Mouse (Mus musculus): ENCODE measurements at regions not wholly inside any gene's neighbourhood (a gene's known extent, or its start where the extent isn't known, plus 50 kb on each side); places are given as distances from the start of the nearest gene placed in this dataset.
"Not testable (repeated sequence)": the region's sequence is repeated elsewhere in the genome, so short reads cannot be mapped to it uniquely, and the experiment has no call there.

- DNase-seq (ENCODE audit: low spot score in 2 of 2): peak; percentile 1 to 19
Observed at GRCm38 (mm10) chr4:31205332-31205970, 758.4 kb upstream of the Map3k7 start.

DNA sequence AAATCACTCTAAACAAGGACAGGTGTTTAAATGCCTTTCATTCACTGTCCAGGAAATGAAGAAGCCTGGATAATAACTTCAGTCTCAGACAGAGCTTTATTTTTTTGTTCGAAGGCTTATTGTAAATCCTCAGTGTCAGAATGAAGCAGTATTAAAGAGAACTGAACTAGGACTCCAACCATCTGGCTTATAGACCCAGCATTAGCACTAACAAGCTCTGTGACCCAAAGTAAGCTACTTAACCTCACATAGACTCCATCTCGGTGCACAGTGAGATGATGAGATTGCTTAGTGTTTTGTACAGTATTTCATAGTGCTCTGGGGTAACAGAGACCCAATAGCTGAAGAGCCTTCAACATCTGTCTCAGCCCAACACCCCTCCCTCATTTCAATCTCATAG lies 738.2 kb upstream of the Map3k7 start:
- no peak for DNase-seq (ENCODE audit: low spot score in 2 of 2)

DNA sequence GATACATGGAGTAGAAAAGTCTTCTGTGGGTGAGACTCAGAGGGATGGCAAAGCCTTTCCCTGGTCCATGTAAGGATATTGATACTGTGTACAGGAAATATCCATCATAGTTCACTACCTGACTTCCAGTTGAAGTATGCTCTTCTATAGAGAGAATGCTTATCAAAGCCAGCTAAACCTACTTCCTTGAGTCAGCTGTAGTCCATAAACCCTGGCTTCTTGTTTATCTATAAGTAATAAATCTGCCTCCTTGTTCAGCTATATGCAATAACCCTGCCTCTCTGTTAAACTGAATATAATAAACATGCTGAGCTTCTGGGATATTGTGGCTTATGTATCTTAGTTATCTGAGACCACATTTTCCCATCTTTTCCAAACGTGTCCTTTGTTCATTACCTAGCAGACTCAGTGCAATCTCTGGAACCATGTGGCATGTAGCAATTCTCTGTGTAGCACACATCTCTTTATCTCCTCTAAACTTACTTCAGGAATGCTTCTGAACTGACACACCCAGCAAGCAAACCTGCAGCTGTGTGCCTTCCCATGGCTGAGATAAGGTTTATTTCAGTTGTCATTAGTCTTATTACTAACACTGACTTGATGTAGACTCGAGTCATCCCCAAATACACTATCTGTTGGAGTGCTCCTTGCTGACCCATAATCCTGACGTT lies 694.9 kb upstream of the Map3k7 start:
- DNase-seq (ENCODE audit: low spot score in 2 of 2): no peak

- no peak for DNase-seq (ENCODE audit: low spot score in 2 of 2)
Observed at GRCm38 (mm10) chr4:31274131-31274530, 689.8 kb upstream of the Map3k7 start.

DNA sequence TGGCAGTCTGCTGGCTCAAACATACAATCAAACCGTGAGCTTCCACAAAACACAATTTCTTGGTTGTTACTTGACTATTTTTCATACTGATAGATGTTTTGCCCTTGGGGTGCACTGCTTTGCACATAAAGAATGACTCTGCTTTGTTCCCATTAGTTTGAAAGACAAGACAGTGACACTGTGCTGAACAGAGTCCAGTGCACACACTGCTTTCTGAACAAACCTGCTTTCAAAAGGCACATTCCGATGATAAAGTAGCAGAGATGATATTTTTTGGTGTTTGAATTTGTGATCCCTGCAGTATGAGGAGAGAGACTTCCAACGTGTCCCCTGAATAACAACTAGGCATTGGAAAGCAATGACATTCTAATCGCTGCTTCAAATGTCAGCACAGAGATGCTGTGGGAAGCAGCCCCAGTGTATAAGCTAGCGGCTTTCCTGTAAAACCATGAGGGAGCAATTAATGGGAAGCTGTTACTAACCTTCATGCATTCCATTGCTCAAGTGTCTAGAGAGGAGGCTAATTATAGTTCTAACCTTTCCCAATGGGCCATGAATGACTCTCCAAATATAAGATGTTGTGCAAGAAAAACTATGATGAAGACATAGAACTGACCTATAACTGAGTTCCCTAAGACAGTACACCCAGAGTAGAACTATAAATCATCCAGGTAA lies 673.5 kb upstream of the Map3k7 start:
- no peak for DNase-seq (ENCODE audit: low spot score in 2 of 2)

GRCm38 (mm10) chr4:31293752-31294151 lies 670.1 kb upstream of the Map3k7 start:
- DNase-seq (ENCODE audit: low spot score in 2 of 2): no peak

DNA sequence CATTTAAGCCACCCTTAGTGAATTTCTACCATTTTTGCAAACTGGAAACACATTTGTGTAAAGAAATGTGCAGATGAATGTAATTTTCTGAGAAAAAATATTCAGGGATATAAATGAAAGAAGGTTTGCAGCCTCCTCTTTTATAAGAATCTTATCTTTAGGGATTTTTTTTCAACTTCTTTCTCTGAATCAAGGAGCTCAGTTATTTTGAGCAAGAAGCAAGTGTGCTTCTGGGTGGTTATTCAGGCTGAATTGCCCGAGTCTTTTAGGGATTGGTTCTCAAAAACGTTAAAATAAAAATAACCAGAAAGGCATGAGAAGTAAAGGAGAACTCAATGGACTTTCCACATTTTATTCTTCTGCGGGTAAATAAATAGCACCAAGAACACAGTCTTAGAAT lies 666.0 kb upstream of the Map3k7 start:
- DNase-seq (ENCODE audit: low spot score in 2 of 2): no peak

- DNase-seq (ENCODE audit: low spot score in 2 of 2): no peak
Observed at GRCm38 (mm10) chr4:31319269-31319668, 644.6 kb upstream of the Map3k7 start.

DNA sequence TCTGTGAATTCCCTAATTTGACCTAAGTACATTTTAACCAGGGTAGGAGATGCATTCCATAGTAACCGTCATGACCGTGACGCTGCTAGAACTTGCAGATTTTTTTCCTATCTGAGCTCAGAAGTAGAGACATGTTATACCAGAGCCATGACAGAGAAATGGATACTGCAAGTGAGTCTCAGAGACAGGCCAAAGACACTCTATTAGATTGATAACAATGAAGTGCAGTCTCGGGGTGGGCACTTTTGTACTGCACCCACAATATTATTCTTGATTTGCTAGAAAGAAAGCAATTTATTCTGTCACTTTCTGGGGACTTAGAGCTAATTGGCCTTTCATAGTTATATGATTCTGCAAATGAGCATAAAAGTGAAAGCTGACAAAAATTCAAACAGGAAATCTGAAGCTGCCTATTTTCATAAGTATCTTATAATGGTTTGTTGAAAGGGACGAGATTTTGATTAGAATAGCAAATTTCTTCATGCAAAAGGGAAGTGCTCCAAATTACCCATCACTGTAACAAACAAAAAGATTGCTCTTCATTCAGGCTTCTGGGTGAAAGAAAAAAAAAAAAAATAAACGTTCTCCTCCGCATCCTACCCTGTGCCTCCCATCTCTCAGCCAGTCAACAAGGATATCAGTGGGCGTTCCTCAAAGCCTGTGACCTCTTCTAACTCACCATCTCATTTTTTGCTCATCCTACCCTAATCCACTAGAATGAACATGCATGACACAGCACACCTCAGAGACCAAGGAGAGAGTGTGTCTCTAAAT lies 643.0 kb upstream of the Map3k7 start:
- no peak for DNase-seq (ENCODE audit: low spot score in 2 of 2)

DNA sequence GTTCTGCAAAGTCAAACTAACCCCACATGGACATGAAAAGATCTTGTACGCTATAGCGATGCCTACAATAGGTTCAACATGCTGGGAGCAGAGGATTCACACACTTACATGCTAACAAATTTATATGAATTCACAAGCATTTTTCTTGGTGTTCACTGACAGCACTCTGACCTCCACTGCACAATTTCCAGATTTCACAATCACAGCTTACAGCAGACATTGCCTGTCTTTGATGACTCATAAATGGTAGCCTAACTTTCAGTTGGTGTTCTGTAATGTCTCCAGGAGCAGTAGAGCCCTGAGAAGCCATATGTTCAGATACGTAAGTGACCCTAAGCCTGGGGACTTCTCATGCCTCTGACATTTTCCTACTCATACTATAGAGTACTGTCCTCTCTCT lies 640.1 kb upstream of the Map3k7 start:
- no peak for DNase-seq (ENCODE audit: low spot score in 2 of 2)

DNA sequence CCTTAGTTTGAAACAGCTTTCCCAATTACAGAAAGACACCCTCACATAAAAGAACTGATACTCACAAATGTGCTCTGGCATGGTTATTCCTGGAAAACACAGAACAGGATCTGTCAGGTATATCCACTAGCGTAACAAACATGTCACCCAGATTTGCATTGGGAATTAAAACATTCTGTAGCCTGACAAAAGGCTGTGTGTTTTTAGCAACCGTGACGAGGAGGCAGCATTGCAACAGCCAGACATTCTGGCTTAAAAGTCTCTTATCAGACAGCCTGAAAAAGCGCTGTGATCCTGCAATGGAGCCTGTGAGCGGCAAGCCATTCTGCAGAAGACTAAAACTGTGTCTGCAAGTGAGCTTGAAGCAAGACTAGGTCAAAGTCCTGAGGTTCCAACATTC lies 635.1 kb upstream of the Map3k7 start:
- peak in 1 of 2 experiments; percentile 12 for DNase-seq (ENCODE audit: low spot score in 2 of 2)

- DNase-seq (ENCODE audit: low spot score in 2 of 2): no peak
Observed at GRCm38 (mm10) chr4:31331053-31331452, 632.8 kb upstream of the Map3k7 start.

- no peak for DNase-seq (ENCODE audit: low spot score in 2 of 2)
Observed at GRCm38 (mm10) chr4:31335686-31336085, 628.2 kb upstream of the Map3k7 start.

GRCm38 (mm10) chr4:31337980-31338379 lies 625.9 kb upstream of the Map3k7 start:
- DNase-seq (ENCODE audit: low spot score in 2 of 2): no peak

GRCm38 (mm10) chr4:31343312-31344248 lies 620.3 kb upstream of the Map3k7 start:
- no peak for DNase-seq (ENCODE audit: low spot score in 2 of 2)

GRCm38 (mm10) chr4:31354046-31354445 lies 609.9 kb upstream of the Map3k7 start:
- not testable (repeated sequence) for DNase-seq (ENCODE audit: low spot score in 2 of 2)

GRCm38 (mm10) chr4:31354953-31355352 lies 608.9 kb upstream of the Map3k7 start:
- no peak for DNase-seq (ENCODE audit: low spot score in 2 of 2)

GRCm38 (mm10) chr4:31366172-31366571 lies 597.7 kb upstream of the Map3k7 start:
- peak in 1 of 2 experiments; percentile 22 for DNase-seq (ENCODE audit: low spot score in 2 of 2)

- DNase-seq (ENCODE audit: low spot score in 2 of 2): no peak
Observed at GRCm38 (mm10) chr4:31367031-31367430, 596.9 kb upstream of the Map3k7 start.

- DNase-seq (ENCODE audit: low spot score in 2 of 2): no peak
Observed at GRCm38 (mm10) chr4:31370062-31370461, 593.8 kb upstream of the Map3k7 start.
